Mouse (Mus musculus): ENCODE data around the gene Capn2.

GRCm38 (mm10) chr1:182565351-182565835 lies 48.0 kb upstream of the Capn2 start:
- no peak for TF ChIP-seq POLR2A (IDR thresholded peaks at IDR 0.05; ENCODE audit: control insufficient read depth, low read depth, low read length)
- TF ChIP-seq CTCF (IDR thresholded peaks at IDR 0.05; ENCODE audit: control insufficient read depth, insufficient read depth, insufficient replicate concordance, low read depth, low read length) = no peak
